Mouse (Mus musculus) lung, embryonic 16.5 days (tissue): Measurements from ENCODE around the gene Klhl35. TPM values are rescaled to one million over a fixed set of nuclear protein-coding genes. Genes with fewer than 3 reads are reported as not detected.

ENCODE experiments used
- ATAC-seq: fragments of 200-750 bp; cut with Nextera tagmentation; 2 replicates; pipeline ENCODE4 v1.8.0; 2017; ENCODE audit warnings: low read depth, mild to moderate bottlenecking, moderate library complexity
- H3K27ac ChIP-seq: fragments of 300-500 bp; sonication (generic); 2 replicates; pipeline ENCODE4 v1.5.1; 2014; ENCODE audit warnings: mild to moderate bottlenecking, control low read depth, low read length
- H3K27me3 ChIP-seq: fragments of 300-500 bp; sonication (generic); 2 replicates; pipeline ENCODE4 v1.6.1; 2014; ENCODE audit warnings: low read depth, low read length, mixed read lengths; ENCODE audit not compliant: control insufficient read depth, insufficient read depth
- H3K36me3 ChIP-seq: fragments of 300-500 bp; sonication (generic); 2 replicates; pipeline ENCODE4 v1.6.1; 2014; ENCODE audit warnings: low read length; ENCODE audit not compliant: control insufficient read depth, insufficient read depth
- H3K4me1 ChIP-seq: fragments of 300-500 bp; sonication (generic); replicated peaks from 2 replicates; pipeline ENCODE4 v1.6.1; 2014; ENCODE audit warnings: low read length, mixed read lengths; ENCODE audit not compliant: control insufficient read depth, insufficient read depth
- H3K4me2 ChIP-seq: fragments of 300-500 bp; sonication (generic); 2 replicates; pipeline ENCODE4 v1.6.1; 2014; ENCODE audit warnings: low read depth, low read length, control low read depth
- H3K4me3 ChIP-seq: fragments of 300-500 bp; sonication (generic); 2 replicates; pipeline ENCODE4 v1.5.1; 2014; ENCODE audit warnings: mild to moderate bottlenecking, low read length, control low read depth
- H3K9ac ChIP-seq: fragments of 300-500 bp; sonication (generic); 2 replicates; pipeline ENCODE4 v1.6.1; 2014; ENCODE audit warnings: low read length, control low read depth
- H3K9me3 ChIP-seq: fragments of 300-500 bp; sonication (generic); 2 replicates; pipeline ENCODE4 v1.6.1; 2016; ENCODE audit warnings: low read length; ENCODE audit not compliant: control insufficient read depth
- WGBS: fragments of 180-500 bp; shearing (Covaris S2); extraction: QIAGEN DNeasy Blood & Tissue Kit; methylation state at CpG from one replicate; pipeline ENCODE4 v1.1.7; 2014; 5-methylcytosine and 5-hydroxymethylcytosine counted together
- polyA plus RNA-seq: library from polyadenylated mRNA; unstranded; fragments of >200 nt; fragmentation: Nextera tagmentation; extraction: Ambion mirVana; gene quantifications from 2 replicates; pipeline ENCODE4 v1.2.1, GENCODE M21; 2015

Gene Klhl35
- polyA plus RNA-seq, 1 experiment from 2014 or later = 0.30 TPM

- 36% methylated on average over 8 of the region's 8 CpGs for WGBS
- Histone ChIP-seq H3K9me3 (no peaks in the 10 kb centered on the region), H3K4me3 (no peak overlapping the region), H3K27ac (no peak overlapping the region; the same call in 1 of the 2 replicates), H3K36me3 (no peaks in the 10 kb centered on the region), H3K9ac (no peak overlapping the region), H3K4me2 (no peak overlapping the region), H3K27me3 (no peaks in the 10 kb centered on the region), H3K4me1 (peaks cover 12% of the 10 kb centered on the region)
- ATAC-seq = peak; percentile 91
Measured at GRCm38 (mm10) chr7:99523121-99523520, 57.3 kb downstream of the Klhl35 start.

Other genes starting within 250 kb of the Klhl35 start
- gene Mogat2, start 227.4 kb upstream of the Klhl35 start, polyA plus RNA-seq = 0.80 and 0.94 TPM in 2 replicates
- 3.0 and 3.2 TPM in 2 replicates for gene Map6, start 198.6 kb upstream of the Klhl35 start, polyA plus RNA-seq
- gene Serpinh1, start 112.8 kb upstream of the Klhl35 start, polyA plus RNA-seq = 1,678 and 1,766 TPM in 2 replicates
- 22.4 and 24.1 TPM in 2 replicates for gene Gdpd5, start 84.6 kb upstream of the Klhl35 start, polyA plus RNA-seq
- gene Rps3, start 17.7 kb downstream of the Klhl35 start, polyA plus RNA-seq = 818 and 826 TPM in 2 replicates
- 20.6 and 20.9 TPM in 2 replicates for gene Arrb1, start 69.5 kb downstream of the Klhl35 start, polyA plus RNA-seq
- gene Tpbgl, start 161.1 kb downstream of the Klhl35 start, polyA plus RNA-seq = 0.92 and 1.1 TPM in 2 replicates
- gene Slco2b1, start 245.3 kb downstream of the Klhl35 start, polyA plus RNA-seq = 4.0 and 4.4 TPM in 2 replicates